Mouse (Mus musculus) liver, embryonic 14.5 days (tissue): ENCODE data around the gene Wfdc18.

ENCODE experiments used
- CTCF ChIP-seq: IDR thresholded peaks from 2 replicates; pipeline ENCODE4 v1.5.1; 2016; ENCODE audit warnings: antibody characterized with exemption, low read depth, control low read depth
- EP300 ChIP-seq: IDR thresholded peaks from 2 replicates; pipeline ENCODE4 v1.6.1; 2016; ENCODE audit warnings: antibody characterized with exemption, low read depth

GRCm38 (mm10) chr11:83717042-83717665, 8.3 kb downstream of the Wfdc18 start:
- TF ChIP-seq CTCF, result no peak
- no peak for TF ChIP-seq EP300
